Mouse (Mus musculus) liver, embryonic 14.5 days (tissue): ENCODE results near the gene Ankrd52. TPM values are rescaled to one million over a fixed set of nuclear protein-coding genes. Genes with fewer than 3 reads are reported as not detected.

Experiments
- ATAC-seq: fragments of 200-750 bp; cut with Nextera tagmentation; 2 replicates; pipeline ENCODE4 v1.8.0; 2017; ENCODE audit warnings: moderate number of reproducible peaks, mild to moderate bottlenecking, moderate library complexity; ENCODE audit not compliant: insufficient read depth
- DNase-seq, 3 experiments: peaks; one replicate each; pipeline ENCODE4 v3.0.0-alpha.2; 2012 to 2013; ENCODE audit warnings: low read depth in 3 of 3, low spot score in 3 of 3
- H3K27ac ChIP-seq: fragments of 300-500 bp; sonication (generic); 2 replicates; pipeline ENCODE4 v1.5.1; 2014; ENCODE audit warnings: moderate library complexity, mild to moderate bottlenecking, control low read depth, inconsistent platforms
- H3K27me3 ChIP-seq: fragments of 300-500 bp; sonication (generic); 2 replicates; pipeline ENCODE4 v1.6.1; 2014; ENCODE audit warnings: mild to moderate bottlenecking, low read length, moderate library complexity; ENCODE audit not compliant: control insufficient read depth, insufficient read depth
- H3K36me3 ChIP-seq: fragments of 300-500 bp; sonication (generic); replicated peaks from 2 replicates; pipeline ENCODE4 v1.6.1; 2014; ENCODE audit warnings: low read depth; ENCODE audit not compliant: control insufficient read depth, insufficient read depth
- H3K4me1 ChIP-seq, 2 experiments: fragments of 200-500 bp in 1 of 2; fragments of 300-500 bp in 1 of 2; sonication (generic) in 1 of 2; replicated peaks; 2 replicates each; pipeline ENCODE4 v1.6.1; 2012 to 2014; ENCODE audit warnings: antibody characterized with exemption in 1 of 2, inconsistent platforms in 1 of 2, low read length in 1 of 2; ENCODE audit not compliant: control insufficient read depth in 2 of 2, insufficient read depth in 2 of 2
- H3K4me2 ChIP-seq: fragments of 300-500 bp; sonication (generic); 2 replicates; pipeline ENCODE4 v1.6.1; 2014; ENCODE audit warnings: low read depth, mild to moderate bottlenecking, control low read depth, moderate library complexity
- H3K4me3 ChIP-seq, 2 experiments: fragments of 200-500 bp in 1 of 2; fragments of 300-500 bp in 1 of 2; sonication (generic) in 1 of 2; 2 replicates each; pipeline ENCODE4 v1.5.1; 2012 to 2014; ENCODE audit warnings: low read depth in 2 of 2, low read length in 2 of 2, mild to moderate bottlenecking in 2 of 2, control low read depth in 1 of 2, inconsistent platforms in 1 of 2, moderate library complexity in 1 of 2; ENCODE audit not compliant: insufficient read depth in 1 of 2
- H3K9ac ChIP-seq: fragments of 300-500 bp; sonication (generic); replicated peaks from 2 replicates; pipeline ENCODE4 v1.6.1; 2014; ENCODE audit warnings: mild to moderate bottlenecking, control low read depth, moderate library complexity
- H3K9me3 ChIP-seq: fragments of 300-500 bp; sonication (generic); 2 replicates; pipeline ENCODE4 v1.6.1; 2016; ENCODE audit warnings: low read length, mixed read lengths; ENCODE audit not compliant: control insufficient read depth
- CTCF ChIP-seq: IDR thresholded peaks from 2 replicates; pipeline ENCODE4 v1.5.1; 2016; ENCODE audit warnings: antibody characterized with exemption, low read depth, control low read depth
- EP300 ChIP-seq: IDR thresholded peaks from 2 replicates; pipeline ENCODE4 v1.6.1; 2016; ENCODE audit warnings: antibody characterized with exemption, low read depth
- WGBS: fragments of 180-500 bp; shearing (Covaris S2); extraction: QIAGEN DNeasy Blood & Tissue Kit; methylation state at CpG from one replicate; pipeline ENCODE4 v1.1.7; 2014; ENCODE audit not compliant: insufficient replicate concordance; 5-methylcytosine and 5-hydroxymethylcytosine counted together
- polyA plus RNA-seq, 2 experiments: library from polyadenylated mRNA; depleted of rRNA in 1 of 2; stranded (reverse) in 1 of 2; unstranded in 1 of 2; fragments of >200 nt; fragmentation: Nextera tagmentation in 1 of 2; extraction: Ambion mirVana in 1 of 2; gene quantifications; 2 replicates each; pipeline versions ENCODE4 v1.2.1 to v1.2.3; 2012 to 2014

Gene Ankrd52
- polyA plus RNA-seq, 2 experiments, result 4.3 to 7.4 TPM

- no peak for DNase-seq
- H3K9ac ChIP-seq, result peak overlapping the region; percentile 71
- TF ChIP-seq CTCF, result no peak
- no peak for TF ChIP-seq EP300
- no peak for ATAC-seq
- H3K27ac ChIP-seq, result peak overlapping the region; percentile 4; the same call in 1 of the 2 replicates
- peak overlapping the region; percentile 78 to 79 for H3K4me3 ChIP-seq
- no peaks in the 10 kb centered on the region for H3K27me3 ChIP-seq
- H3K36me3 ChIP-seq, result no peaks in the 10 kb centered on the region; the same call in 1 of the 2 replicates
- 17% methylated on average over 35 of the region's 35 CpGs for WGBS
- no peaks in the 10 kb centered on the region for H3K9me3 ChIP-seq
- H3K4me2 ChIP-seq, result peak overlapping the region; percentile 86
- H3K4me1 ChIP-seq, result peaks cover 8 to 23% of the 10 kb centered on the region in 2 experiments
Measured at GRCm38 (mm10) chr10:128408591-128409535, 31.9 kb downstream of the Ankrd52 start.

GRCm38 (mm10) chr10:128409692-128410559 lies 33.0 kb downstream of the Ankrd52 start:
- peak; percentile 97 to 98 (median 98) for DNase-seq
- peak overlapping the region; percentile 77 for H3K9ac ChIP-seq
- peak overlapping the region; percentile 79 to 93 for H3K4me3 ChIP-seq
- ATAC-seq, result peak; percentile 85
- no peaks in the 10 kb centered on the region for H3K9me3 ChIP-seq
- peaks cover 8 to 24% of the 10 kb centered on the region in 2 experiments for H3K4me1 ChIP-seq
- no peaks in the 10 kb centered on the region; the same call in 1 of the 2 replicates for H3K36me3 ChIP-seq
- H3K27me3 ChIP-seq, result no peaks in the 10 kb centered on the region
- H3K4me2 ChIP-seq, result peak overlapping the region; percentile 86
- TF ChIP-seq EP300 (no peak), CTCF (peak; percentile 87)
- peak overlapping the region; percentile 79 for H3K27ac ChIP-seq
- WGBS, result 6% methylated on average over 36 of the region's 36 CpGs

- peak overlapping the region; percentile 86 for H3K4me2 ChIP-seq
- H3K9me3 ChIP-seq, result no peaks in the 10 kb centered on the region
- peaks cover 8 to 24% of the 10 kb centered on the region in 2 experiments for H3K4me1 ChIP-seq
- no peaks in the 10 kb centered on the region for H3K27me3 ChIP-seq
- DNase-seq, result no peak
- TF ChIP-seq EP300 (no peak), CTCF (no peak)
- no peaks in the 10 kb centered on the region; the same call in 1 of the 2 replicates for H3K36me3 ChIP-seq
- no peak for ATAC-seq
- 32% methylated on average over 4 of the region's 4 CpGs for WGBS
- H3K4me3 ChIP-seq, result peak overlapping the region; percentile 79 to 93
- peak overlapping the region; percentile 77 for H3K9ac ChIP-seq
- H3K27ac ChIP-seq, result peak overlapping the region; percentile 79
Measured at GRCm38 (mm10) chr10:128410560-128410845, 33.6 kb downstream of the Ankrd52 start.

GRCm38 (mm10) chr10:128411211-128412054 lies 34.5 kb downstream of the Ankrd52 start, which contains the start of the genes Nabp2 and Rnf41:
TSS of gene Nabp2 (minus strand) at chr10:128411492.
TSS of gene Rnf41 (plus strand) at chr10:128411657.
- Histone ChIP-seq H3K27me3 (no peaks in the 10 kb centered on the region), H3K4me2 (peak within 1 kb of the TSS; percentile 86), H3K27ac (peak within 1 kb of the TSS; percentile 79), H3K4me1 (peaks cover 8 to 24% of the 10 kb centered on the region in 2 experiments), H3K4me3 (peak within 1 kb of the TSS; percentile 79 to 93), H3K9ac (peak within 1 kb of the TSS; percentile 77), H3K9me3 (no peaks in the 10 kb centered on the region), H3K36me3 (no peaks in the 10 kb centered on the region)
- ATAC-seq (peak; percentile 76), DNase-seq (peak; percentile 89 to 91 (median 90))
- under 1% methylated on average over 50 of the region's 50 CpGs for WGBS
- TF ChIP-seq CTCF, result no peak
- no peak for TF ChIP-seq EP300
